Mouse (Mus musculus) activated CD4-positive, CD25-positive, alpha-beta regulatory T cell, adult 4 months (primary cell): ENCODE measurements around the gene Adpgk. TPM values are rescaled to one million over a fixed set of nuclear protein-coding genes. Genes with fewer than 3 reads are reported as not detected.
"Not testable (repeated sequence)": the region's sequence is repeated elsewhere in the genome, so short reads cannot be mapped to it uniquely, and the experiment has no call there.

Experiments used
- ATAC-seq: one replicate; pipeline ENCODE4 v1.8.0; 2017
- polyA plus RNA-seq, 2 experiments: library from polyadenylated mRNA; unstranded; fragments of 100-300 nt; shearing (Covaris generic); gene quantifications; one replicate each; pipeline ENCODE4 v1.2.1; 2017

The Adpgk gene
- polyA plus RNA-seq, 2 experiments from 2014 or later, result 7.7 to 12.4 TPM

DNA sequence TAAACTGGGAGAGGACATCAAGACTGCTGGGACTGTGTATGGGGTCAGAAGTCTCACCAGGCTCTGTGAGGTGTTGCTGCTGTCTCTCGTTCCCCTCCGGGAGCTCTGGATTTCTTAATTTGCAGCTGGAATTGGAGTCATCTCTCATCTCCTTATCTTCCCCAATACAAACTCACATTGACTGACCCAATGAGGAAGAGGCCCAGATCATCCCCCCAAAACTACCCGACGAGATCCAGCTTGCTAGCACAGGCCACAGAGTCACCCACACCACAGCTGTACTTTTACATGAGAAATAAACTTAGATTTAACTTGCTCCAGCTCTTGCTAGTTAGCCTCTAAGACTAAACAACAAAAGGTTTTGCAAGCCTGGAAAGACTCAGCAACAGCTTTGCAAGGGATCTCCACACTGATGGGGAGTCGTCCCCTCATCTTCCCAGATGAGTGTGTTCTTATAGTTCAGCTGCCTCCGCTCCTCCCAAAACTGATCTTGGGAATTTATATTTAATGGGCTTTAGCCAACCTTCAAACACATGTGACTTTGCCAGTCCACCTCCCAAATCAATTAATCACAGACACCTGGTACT, 1.7 kb upstream of the Adpgk start:
- ATAC-seq, result no peak

DNA sequence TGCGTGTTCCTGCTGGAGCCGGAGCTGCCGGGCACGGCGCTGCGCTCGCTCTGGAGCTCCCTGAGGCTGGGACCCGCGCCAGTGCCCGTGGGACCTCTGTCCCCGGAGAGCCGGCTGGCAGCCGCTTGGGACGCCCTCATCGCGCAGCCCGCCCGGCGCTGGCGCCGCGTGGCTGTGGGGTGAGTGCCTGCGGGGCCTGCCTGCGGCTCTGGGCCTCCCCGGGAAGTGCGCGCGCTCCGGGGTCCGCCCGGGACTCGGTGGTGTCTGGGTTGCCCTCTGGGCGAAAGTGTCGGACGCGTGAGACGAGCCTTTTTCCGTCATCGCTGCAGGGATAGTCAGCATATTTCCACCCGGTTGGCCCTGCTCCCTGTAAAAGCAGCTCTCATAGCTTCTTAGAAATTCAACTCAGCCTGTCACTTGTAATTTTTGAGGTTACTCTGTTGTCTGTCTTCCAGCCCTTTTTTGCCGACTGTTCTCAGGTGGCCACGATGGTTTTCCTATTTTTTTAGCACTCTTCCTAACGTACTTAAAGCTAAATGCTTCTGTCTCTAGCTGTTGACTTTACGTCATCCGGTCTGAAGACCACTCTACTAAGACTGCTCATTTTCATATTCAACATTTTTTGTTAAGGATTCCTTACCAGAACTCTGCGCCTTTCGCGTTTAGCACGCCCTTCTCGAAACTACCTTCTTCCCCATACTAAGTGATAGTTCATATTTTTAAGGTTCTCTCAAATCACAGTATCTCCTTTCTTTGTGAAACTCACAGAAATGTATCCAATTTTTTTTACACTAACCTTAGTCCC, 532 bp downstream of the Adpgk start:
- ATAC-seq, result peak; percentile 15

DNA sequence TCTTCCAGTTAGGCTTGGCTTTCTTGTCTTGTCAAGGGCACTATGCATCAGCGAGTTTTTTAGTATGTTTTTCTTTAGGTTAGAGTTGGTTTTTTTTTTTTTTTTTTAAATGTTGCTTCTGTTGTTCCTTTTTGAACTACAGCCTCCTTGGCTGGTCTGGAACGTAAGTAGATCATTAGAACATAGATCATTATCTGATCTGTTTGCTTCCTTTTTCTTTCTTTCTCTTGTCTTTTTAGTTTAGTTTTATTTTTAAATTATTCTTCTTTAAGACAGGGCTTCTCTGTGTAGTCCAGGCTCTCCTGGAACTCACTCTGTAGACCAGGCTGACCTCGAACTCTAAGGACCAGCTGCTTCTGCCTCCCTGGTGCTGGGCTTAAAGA, 1.1 kb downstream of the Adpgk start:
- ATAC-seq, result no peak

DNA sequence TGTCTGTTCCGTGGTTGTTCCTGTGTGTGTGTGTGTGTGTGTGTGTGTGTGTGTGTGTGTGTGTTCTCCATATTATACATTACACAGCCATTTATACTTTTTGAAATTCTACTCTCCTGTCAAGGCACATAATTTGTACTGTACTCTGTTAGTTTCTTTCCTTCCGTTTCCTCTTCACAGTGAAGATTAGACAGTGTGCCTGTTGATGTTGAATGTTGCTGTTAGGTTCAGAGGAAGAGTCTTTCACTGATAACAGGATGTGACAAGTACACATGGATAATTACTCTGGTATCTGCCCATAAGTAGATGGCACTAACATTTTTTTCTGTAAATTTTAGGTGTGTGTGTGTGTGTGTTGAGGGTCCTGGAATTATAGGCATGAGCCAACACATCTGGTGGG, 5.1 kb downstream of the Adpgk start:
- ATAC-seq, result no peak

DNA sequence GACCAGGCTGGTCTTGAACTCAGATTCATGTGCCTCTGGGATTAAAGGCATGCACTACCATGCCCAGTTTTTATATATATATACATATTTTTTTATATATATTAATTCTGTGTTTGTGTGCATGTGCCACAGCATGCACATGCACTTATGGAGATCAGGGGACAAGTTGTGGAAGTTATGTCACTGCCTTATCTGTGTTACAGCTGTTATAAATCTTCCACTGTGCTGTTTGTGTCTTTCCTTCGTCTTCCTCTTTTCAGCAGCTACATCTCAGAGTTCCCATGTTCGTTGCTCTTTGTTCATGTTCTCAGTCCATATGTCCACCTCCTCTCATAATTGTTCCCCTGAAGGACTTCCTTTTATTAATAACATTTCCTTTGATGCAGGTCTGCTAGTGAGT, 16.5 kb downstream of the Adpgk start:
- ATAC-seq, result no peak

DNA sequence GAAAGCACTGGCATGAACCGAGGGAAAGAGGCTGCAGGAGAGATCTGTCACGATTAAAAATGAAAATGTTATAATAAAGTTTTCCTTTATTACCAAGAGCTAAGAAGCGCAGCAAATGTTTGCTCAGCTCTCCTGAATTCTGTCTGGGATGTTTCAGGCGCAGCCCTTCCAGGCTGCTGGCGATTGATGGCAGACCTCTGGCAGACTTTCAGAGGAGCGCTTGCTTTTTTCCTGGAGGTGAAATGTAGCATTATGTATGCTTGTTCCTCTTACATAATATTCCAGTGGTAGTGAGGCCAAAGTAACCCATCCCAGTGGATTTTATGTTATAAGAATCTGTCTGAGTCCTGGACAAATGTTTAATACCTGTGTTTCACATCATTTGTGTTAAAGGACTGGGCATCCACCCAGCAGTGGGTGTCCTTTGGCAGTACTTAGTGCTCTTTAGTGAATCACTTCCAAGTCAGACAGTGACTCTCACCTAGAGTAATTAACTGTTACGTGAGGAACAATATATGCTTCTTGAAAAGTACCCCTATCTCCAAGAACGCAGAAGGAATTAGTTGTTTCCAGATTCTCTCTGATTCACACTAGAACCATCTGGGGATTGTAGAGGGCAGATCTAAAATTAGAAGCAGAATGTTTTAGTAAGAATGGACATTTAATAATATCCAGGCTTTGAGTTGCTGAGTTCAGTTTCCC, 19.4 kb downstream of the Adpgk start:
- ATAC-seq, result no peak

DNA sequence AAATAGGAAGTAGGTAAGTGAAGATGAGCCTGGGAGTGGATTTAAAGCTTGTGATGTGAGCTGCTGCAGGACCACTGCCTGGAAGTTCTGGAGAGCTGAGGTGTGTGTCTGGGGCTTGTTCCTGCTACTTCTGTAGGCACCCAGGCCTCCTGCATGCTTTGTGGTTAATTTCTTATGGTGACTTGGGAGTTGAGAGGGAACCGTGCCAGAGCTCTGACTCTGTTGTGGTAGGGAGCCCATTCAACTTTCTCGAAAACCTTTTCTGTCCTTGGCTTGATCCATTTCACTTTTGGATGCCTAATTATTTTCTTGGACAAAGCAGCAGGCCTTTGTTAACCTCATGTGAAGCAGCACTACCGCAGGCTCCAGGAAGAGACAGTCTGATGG, 19.9 kb downstream of the Adpgk start:
- no peak for ATAC-seq

DNA sequence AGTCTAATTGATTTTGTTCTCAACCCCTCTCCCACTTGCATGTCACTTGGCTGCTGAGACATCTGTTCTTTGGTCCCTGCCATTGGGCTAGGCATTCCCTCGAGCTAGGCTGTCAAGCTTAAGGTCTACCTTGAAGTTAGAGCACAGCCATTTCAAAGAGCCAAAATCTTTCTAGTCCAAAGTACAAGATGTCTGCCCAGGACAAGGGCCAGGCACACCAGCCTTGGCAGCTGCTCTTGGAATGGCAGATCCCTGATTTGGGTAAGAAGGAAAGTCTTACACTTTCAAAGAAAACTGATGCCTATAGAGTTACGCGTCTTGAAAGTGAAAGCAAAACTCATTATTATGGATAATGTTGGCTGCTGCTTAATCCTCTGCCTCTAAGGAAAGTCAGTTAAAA, 24.8 kb downstream of the Adpgk start:
- no peak for ATAC-seq

DNA sequence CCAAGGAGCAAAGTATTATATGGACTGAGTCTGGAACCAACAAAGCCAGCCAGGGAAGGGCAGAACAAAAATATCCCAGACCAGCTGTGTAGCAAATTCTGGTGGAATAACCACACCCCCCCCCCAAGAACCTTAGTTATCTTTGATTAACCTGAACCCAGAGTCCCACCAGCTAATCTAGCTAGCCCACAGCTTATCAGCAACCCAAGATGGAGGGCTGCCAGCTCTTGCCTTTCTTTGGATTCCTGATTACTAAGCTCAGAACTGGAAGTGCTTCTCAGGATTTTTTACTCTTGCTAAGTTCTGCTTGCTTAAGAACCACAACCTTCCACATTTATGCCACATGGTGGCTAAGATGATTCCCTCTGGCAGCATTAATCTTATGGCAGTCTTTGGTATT, 33.0 kb downstream of the Adpgk start:
- no peak for ATAC-seq

DNA sequence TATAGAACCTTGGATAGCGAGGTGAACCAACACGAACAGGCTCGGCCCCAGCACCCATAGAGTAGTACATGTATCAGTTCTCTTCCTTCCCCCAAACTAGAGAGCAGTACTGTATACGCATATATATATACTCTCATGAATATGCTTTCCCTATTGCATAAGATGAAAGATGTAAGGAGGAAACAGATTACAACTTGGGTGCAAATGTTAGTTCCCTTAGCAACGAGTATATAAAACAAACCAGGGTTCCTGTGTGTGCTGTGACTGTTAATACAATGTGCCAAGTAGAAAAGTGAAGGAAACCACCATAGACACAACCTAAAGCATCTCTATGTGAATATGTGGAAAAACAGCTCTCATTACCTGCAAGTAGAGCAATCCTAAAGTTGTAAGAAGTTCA, 38.7 kb downstream of the Adpgk start:
- ATAC-seq, result no peak

DNA sequence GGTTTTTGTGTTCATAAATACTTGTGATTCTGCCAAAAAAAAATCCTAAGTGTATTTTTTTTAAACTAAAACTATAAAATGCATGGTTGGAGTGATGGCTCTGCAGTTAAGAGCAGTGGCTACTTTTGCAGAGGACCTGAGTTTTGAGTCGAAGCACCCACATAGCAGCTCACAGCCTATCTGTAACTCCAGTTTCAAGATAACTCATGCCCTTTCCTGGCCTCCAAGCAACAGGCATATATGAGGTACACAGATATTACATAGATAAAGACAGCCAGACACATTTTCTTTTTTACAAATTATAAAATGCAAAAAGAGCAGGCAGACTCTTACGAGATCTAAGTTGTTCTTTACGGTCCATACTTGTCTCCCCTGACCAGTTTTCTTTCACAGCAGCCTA, 45.2 kb downstream of the Adpgk start:
- ATAC-seq, result no peak

DNA sequence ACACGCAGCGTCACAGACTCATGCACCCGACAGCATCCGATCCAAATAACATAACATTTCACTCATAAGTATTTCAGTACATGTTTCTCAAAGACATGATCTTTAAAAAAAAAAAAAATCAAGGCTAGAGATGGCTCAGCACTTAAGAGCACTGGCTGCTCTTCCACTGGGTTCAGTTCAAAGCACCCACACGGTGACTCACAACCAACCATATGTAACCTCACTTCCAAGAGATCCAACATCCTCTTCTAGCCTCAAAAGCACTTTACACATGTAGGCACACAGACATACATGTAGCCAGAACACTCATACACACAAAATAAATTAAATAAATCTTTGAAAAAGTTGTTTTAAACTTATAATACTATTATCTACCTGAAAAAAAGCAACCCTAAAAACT, 46.5 kb downstream of the Adpgk start:
- peak; percentile 56 for ATAC-seq

DNA sequence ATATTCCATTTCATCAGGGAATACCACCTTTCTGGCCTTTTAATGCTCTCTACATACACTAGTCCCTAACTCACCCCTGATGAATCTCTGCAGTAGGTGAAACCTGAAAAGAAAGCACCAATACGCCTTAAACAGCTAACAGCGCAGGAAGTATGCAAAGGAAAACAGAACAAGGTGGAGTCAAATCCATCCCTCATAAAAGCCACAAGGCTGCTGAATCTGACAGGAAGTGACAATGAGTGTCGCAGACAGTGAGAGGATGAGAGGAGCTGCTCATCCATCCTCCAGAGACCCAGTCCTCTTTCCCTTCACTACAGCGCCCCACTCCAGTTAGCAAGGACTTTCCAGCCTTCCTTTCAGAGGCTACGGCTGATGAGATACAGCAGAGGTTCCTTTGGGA, 47.1 kb downstream of the Adpgk start:
- ATAC-seq, result peak; percentile 94

DNA sequence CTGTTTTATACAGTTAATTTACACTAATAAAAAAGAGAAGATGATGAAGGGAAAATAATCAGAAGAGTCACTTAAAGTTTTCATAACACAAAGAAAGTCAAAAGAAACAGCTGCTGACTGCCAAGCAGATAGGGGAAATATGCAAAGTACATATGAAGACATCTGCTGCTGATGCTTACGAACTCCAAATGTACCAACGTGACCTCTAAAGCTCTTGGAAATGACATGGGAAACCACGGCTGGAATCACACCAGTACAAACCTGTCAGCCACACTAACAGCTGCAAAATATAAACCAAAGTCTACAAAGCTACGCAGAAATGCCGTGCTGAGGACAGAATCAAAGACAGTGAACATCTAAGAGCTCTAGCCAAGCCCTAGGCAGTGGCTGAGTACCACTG, 47.7 kb downstream of the Adpgk start:
- ATAC-seq, result no peak

DNA sequence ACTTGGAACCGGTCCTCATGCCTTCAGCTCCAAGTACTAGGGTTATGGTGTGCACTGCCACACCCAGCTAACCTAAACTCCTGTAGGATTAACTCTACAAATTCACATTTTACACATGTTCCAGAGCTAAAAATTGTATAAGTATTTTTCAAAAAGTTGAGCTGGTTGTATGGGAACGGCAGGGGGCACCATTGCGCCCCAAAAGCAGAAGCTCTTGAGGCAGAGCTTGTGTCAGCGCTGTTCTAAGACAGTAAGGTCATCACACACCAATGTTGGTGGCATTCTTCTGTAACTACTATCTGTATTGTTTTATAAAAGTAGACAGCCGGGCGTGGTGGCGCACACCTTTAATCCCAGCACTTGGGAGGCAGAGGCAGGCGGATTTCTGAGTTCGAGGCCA, 48.6 kb downstream of the Adpgk start:
- ATAC-seq, result no peak

DNA sequence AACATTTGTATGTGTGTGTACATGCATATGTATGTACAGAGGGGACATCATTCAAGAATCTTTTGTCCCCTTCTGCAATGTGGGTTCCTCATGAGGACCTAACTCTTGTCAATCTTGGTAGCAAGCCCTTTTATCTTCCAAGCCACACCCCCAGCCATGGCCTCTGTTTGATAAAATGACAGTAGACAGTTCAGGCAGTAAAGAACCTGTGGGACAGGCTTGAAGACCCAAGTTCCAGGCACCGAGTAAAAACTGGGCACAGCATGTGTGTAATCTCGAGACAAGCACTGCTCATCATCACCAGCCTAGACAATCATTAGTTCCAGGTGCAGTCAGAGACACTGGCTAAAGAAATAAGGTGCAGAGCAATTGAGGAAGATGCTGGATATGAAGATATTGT, 54.8 kb downstream of the Adpgk start:
- ATAC-seq, result no peak

DNA sequence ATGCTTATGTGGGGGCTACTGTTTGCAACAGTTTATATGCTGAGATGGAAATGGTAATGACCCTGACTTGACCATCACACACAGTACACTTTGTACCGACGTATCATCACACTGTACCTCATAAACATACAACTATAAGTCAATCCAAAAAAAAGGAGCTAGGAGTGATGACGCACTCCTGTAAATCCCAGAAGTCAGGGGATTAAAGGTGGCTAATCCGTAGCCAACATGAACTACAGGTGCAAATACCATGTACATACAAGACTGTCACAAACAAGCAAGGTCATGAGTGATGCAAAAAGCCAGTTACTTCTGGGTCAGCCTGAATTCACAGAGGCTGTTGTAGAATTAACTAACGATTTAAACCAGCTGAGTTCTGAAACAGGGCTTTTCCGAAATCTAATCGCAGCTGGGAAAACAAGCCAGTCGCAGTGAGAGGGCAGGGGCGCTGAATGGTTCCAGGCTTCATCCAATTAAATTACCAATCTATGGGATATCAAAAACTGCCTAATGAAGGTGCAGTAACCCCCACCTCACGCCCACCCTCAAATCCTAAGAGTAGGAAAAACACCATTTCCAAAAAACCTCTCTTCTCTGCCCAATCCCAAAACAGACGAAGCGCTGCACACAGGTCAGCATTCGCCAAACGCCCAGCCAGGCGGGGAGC, 61.4 kb downstream of the Adpgk start:
- ATAC-seq, result no peak

DNA sequence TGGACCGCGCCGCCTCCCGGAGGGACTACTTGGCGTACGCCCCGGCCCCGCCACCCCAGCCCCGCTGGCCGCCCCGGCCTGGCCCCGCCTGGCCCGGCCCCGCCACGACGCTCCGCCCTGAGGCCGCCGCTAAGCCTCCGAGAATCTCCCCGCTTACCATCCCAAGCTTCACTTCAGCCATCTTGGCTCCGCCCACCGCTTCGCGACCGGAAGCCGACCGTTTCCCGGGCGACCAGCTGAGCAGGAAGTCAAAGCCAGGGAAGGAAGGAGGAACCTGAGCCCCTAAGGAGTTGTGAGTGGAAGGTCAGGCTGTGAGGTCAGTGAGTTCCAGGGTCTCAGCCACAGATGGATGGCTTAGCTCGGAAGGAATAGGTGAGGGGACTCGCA, 61.9 kb downstream of the Adpgk start, which contains the start of gene Bbs4:
Gene Bbs4 (minus strand): TSS at position 256 of the 387 bp plus-strand sequence.
- ATAC-seq, result peak; percentile 96

DNA sequence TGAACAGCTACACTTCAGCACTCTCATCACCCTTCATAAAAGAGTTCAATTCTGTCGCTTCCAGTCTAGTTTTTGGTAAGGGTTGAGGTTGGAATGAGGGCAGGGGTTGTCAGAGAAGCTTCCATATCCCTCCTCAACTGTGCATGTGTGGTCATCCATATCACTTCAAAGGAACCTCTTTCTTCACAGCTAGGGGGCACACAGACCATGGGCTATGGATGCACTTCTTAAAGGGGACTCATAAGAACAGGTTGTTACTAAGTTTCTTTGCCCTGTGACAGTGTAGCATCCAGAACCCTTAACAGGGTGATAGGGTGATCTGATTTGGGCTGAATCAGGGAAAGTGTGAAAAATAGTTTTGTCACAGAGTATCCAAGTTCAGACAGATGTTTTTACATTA, 66.7 kb downstream of the Adpgk start:
- not testable (repeated sequence) for ATAC-seq

DNA sequence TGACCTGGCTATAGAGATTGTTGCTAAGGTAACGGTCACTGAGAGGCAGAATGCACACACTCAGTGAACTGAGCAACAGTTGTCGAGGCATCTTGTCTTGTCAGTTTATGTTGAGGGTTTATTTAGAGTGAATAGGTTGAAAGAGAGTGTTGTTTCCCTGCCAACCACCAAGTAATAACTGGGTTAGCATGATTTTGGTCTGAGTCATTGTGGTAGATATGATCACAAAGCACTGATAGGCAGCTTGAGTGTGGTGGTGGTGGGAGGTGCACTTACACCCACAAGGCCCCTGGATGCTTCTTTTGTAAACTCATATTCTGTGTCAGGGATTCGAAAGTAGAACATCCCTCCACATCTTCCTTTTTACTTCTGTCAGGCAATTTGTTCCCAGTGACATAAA, 69.1 kb downstream of the Adpgk start:
- ATAC-seq, result not testable (repeated sequence)

DNA sequence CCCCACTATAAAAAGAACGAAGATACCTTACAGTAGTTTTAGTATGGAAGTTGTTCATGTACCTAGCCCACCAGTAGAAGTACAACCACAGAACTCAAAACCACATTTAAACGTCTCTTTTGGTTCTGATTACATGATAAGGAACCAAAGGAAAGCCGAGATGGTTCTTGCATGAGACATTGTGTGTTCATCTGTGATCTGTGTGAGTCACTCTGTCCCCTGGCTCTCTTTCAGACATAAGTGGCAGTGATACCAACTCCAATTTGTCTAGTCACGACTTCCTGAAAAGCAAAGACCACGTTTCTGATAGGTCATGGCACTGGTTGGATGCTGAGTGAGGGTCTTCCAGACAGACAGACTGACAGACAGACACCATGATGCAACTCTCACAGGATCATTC, 77.9 kb downstream of the Adpgk start:
- no peak for ATAC-seq

DNA sequence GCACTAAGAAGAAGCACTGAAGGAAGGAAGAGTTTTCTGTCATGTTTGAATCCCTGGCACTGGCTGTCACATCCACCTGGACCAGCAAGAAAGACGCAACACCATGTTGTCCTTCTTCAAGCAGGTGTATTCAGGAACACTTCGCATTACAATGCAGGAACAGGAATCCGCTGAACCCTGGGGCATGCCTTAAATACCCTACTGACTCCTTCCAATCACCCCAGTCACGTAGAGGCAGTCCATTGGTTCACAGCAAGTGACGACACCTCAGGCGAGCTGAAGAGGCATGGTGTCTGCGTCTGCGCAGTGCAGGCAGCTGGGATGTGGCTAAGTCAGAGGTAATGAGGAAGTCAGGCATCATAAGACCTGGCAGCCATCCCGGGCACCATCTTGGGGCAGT, 78.3 kb downstream of the Adpgk start:
- ATAC-seq, result no peak
